Mouse (Mus musculus) ovary, adult 18-20 months (tissue): ENCODE results near the gene Wdr49.
"Not testable (repeated sequence)": the region's sequence is repeated elsewhere in the genome, so short reads cannot be mapped to it uniquely, and the experiment has no call there.

ENCODE experiments used
- DNase-seq: peaks from one replicate; pipeline ENCODE4 v3.0.0; 2022; ENCODE audit warnings: low spot score, mixed read lengths

Wdr49 gene

DNA sequence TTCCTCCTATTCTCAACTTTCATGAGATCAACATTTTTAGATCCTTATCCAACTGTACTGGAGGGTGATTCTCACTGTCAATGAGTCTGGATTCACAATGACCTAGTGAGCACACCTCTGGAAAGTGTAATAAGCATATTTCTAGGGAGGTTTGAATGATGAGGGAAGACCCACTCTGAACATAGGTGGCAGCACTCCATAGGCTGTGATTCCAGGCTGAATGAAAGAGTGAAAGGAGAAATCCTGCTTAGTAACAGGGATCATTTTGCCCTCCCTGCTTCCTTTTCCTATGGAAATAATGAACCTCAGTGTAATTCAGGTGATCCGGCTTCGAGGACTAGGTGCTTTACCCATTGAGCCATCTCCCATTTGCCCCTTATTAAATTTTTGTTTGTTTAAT lies 180.9 kb downstream of the Wdr49 start:
- DNase-seq: no peak

DNA sequence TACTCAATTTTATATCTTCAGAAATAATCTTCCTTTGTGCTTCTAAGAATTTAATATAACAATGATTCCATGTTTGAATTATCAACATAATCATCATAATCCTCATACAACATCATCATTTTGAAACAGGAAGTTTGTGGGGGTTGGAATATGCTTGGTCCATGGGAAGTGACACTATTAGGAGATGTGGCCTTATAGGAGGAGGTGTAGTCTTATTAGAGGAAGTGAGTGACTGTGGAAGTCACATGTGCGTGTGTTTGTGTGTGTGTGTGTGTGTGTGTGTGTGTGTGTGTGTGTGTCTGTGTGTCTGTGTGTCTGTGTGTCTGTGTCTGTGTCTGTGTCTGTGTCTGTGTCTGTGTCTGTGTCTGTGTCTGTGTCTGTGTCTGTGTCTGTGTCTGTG lies 182.5 kb downstream of the Wdr49 start:
- not testable (repeated sequence) for DNase-seq

DNA sequence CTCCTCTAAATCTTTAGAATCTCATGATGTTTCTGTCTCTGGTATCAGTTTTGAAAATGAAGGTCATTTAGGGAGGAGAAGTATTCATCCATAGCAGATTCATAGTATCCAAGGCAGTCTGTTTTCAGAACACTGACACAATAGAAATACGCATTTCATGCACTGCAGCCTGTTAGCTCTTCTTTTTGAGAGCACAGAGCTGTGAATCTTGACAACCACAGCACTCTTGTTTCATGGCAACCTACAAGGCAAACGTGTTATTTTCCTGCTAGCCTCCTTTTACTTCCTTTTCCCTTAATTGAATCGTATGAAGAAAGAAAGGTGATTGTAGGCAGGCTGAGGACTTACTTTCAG lies 184.2 kb downstream of the Wdr49 start:
- no peak for DNase-seq

DNA sequence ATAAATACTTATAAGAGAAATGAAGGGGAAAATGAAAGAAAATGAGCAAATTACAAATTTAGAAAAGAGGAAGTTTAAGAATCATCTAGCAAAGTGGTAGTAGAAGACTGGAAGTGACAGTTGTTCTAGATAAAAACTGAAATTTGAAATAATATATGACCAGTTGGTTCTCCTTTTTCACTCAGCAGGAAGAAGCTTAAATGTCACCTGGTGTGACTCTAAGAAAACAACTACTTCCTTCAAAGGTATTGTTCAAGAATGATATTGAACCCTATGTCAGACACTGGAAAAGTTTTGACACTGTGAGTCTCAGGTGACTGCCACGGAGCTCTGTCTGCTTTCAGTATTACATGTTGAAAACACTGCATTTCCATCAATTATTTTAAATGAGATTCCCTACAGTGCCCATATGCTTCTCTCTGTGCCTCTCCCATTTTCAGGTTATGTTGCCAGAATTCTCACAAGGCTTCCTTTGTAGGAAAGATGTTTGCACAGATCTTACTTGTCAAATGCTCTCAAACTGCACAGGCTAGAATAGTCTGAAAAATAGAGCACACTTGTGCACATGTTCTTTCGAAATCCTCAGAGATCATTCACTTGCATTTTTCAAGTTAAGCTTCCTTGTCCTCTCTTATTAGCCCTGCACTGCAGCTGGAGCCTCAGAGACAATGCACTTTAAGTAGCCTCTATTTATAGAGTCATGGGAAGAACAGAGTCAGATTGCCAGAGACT lies 184.8 kb downstream of the Wdr49 start:
- DNase-seq: no peak

DNA sequence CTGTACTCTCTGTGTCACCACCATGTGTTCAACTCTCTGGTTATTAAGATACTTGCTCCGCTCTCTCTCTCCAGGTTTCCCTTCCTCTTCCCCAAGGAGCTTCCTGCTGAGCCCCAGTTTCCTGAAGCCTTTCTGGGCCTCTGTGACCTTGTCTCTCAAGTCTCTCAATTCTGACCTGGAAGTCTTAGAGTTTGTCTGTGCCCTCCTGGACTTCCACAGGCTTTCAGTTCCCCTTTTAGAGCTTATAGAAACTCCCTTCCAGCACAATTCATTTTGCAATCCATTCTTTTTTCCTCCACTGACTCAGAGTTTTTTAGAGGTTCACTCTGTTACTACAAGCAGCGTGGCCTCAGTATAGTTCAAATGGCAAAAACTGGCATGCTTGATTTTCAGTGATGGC lies 188.7 kb downstream of the Wdr49 start:
- no peak for DNase-seq

DNA sequence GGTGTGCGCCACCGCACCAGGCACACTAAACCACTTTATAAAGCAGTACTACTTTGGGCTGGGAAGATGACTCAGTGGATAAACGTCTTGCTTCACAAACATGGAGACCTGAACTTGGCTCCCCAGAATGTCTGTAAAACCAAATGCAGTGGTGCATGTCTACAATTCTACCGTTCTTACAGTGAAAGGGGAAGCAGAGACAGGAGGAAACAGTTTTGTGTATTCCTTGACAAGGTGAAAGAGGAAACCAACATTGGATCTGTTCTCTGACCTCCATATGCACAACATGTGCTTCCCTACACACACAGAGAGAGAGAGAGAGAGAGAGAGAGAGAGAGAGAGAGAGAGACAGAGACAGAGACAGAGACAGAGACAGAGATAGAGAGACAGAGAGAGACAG lies 204.5 kb downstream of the Wdr49 start:
- DNase-seq: no peak

DNA sequence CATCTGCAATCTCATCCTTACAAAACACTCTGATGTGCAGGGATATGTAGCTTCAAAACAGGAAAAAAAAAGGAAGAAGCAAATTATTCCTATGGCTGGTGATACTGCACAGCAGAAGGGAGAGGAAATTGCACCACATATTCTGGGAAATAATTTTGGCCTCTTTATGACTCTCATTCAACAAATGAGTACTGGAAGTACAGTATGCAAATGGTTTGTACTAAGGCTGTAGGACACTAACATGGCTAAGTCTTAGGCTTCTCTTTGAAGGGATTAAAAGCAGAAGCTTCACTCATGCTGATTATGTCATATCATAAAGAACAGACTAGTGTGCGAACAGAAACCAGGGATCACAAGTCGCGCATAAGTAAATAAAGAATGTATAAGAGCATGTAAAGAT lies 205.4 kb downstream of the Wdr49 start:
- DNase-seq: no peak

DNA sequence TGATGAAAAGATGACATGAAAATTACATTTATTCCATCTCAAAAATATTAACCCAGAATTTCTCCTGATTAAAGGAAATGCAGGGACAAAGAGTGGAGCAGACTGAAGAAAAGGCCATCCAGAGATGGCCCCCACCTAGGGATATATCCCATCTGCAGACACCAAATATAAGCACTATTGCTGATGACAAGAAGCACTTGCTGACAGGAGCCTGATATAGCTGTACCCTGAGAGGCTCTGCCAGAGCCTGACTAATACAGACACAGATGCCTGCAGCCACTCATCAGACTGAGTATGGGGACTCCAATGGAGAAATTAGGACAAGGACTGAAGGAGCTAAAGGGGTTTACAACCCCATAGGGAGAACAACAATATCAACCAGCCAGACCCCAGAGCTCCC lies 206.8 kb downstream of the Wdr49 start:
- DNase-seq: no peak

DNA sequence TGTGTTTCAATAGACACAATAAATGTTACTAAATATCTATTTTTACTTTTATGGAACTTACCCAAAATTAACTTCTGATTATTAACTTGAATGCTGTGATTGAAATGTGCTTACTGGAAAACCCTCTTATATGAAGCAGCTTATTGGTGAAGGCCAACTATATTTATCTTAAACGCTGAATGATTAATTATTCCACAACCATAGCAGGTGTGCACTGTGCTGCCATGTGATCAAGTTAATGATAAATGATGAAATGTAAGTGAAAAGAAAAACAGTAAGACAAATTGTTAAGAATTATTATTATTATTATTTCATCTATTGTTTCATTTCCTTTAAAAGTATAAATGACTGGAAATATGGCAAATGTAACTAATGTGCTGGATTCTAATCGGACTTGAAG lies 212.0 kb downstream of the Wdr49 start, which contains the start of gene Serpini2:
TSS of gene Serpini2 (minus strand) at position 101 of the 400 bp plus-strand sequence.
- DNase-seq: no peak

DNA sequence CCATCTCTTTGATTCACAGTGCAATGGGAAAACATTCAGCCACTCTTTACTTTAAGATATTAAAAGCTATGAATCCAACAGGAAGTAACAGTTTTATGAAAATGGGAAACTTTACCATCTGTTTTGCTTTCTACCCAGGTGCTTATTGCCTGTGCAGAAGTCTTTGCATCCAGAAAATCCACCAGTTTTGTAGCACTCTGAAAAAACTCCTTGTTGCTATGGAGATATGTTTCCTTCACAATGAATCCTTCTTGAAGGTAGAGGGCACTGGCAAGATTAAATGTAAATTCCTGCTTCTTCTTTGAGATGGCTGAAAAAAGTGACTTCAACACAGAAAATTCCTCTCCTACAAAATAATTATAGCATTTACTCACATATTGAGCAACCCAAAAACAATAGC lies 222.6 kb downstream of the Wdr49 start:
- no peak for DNase-seq
